Mouse (Mus musculus) E14TG2a.4 (cell line): ENCODE data around the gene Ace.

Source experiments
- CTCF ChIP-seq: conservative IDR thresholded peaks from 2 replicates; pipeline ENCODE4 v1.5.1; 2014; ENCODE audit warnings: low read length
- NANOG ChIP-seq: IDR thresholded peaks from 2 replicates; pipeline ENCODE4 v1.6.1; 2014; ENCODE audit warnings: borderline replicate concordance, low read length, mixed read lengths
- POU5F1 ChIP-seq: IDR thresholded peaks from 2 replicates; pipeline ENCODE4 v1.6.1; 2014; ENCODE audit warnings: low read length, borderline replicate concordance

GRCm38 (mm10) chr11:105944770-105945672 lies 22.7 kb upstream of the Ace start:
- TF ChIP-seq CTCF: no peak
- TF ChIP-seq POU5F1: no peak
- TF ChIP-seq NANOG: no peak
